Mouse (Mus musculus) liver, adult 2 months (tissue): Measurements from ENCODE around the gene Mrrf.

Source experiments
- CTCF ChIP-seq: fragments of 200-500 bp; IDR thresholded peaks from 2 replicates; pipeline ENCODE4 v1.5.1; 2011; ENCODE audit warnings: low read depth, low read length, control low read depth
- POLR2A ChIP-seq: fragments of 200-500 bp; IDR thresholded peaks from 2 replicates; pipeline ENCODE4 v1.6.1; 2011; ENCODE audit warnings: low read length, control low read depth; ENCODE audit not compliant: insufficient read depth; ENCODE audit errors: extremely low read depth

- no peak for TF ChIP-seq CTCF
- no peak for TF ChIP-seq POLR2A
Measured at GRCm38 (mm10) chr2:36167990-36168618, 31.9 kb downstream of the Mrrf start.
